Mouse (Mus musculus): ENCODE results near the gene Ugt1a8. TPM values are rescaled to one million over a fixed set of nuclear protein-coding genes. Genes with fewer than 3 reads are reported as not detected.
A peak's percentile ranks its signal among the peaks of the same experiment; 100 is the strongest.
"Not testable (repeated sequence)": the region's sequence is repeated elsewhere in the genome, so short reads cannot be mapped to it uniquely, and the experiment has no call there.

Ugt1a8 gene
- total and polyA plus RNA-seq, 3 experiments, result not detected

DNA sequence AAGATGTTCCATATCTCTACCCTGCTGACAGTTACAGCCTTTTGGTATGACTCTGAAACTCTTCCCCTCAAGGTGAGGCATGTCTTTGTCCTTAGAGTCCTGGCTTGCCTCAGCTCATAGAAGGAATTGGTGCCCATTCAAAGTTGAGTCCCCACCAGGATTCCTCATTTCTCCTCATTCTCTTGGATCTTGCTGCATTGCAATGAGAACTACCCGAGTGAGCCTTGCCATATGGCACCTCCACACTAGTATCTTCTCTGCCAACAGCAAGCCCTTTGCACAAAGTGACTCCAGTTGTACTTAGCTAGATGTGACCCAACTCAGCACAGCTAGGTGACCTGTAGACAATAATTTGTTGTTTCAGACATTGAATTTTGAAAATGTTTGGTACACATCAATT is 136.0 kb downstream of the Ugt1a8 start:
- H3K9ac ChIP-seq (ENCODE audit: low read depth, low read length), result no peak overlapping the region
- no peak overlapping the region for H3K4me3 ChIP-seq
- H3K27ac ChIP-seq, result no peak overlapping the region
- no peaks in the 10 kb centered on the region for H3K4me1 ChIP-seq (ENCODE audit: control insufficient read depth, insufficient read depth, low read length)
- H3K79me2 ChIP-seq (replicated peaks; ENCODE audit: control insufficient read depth, insufficient read depth, low read length), result no peaks in the 10 kb centered on the region
- 24% methylated on average over 1 of the region's 1 CpGs for WGBS
- no peaks in the 10 kb centered on the region for H3K36me3 ChIP-seq (ENCODE audit: control insufficient read depth, insufficient read depth, low read length)
- peak; percentile 25 to 27 for DNase-seq
- TF ChIP-seq POLR2A (IDR thresholded peaks at IDR 0.05; ENCODE audit: insufficient read depth, low read depth, low read length), result no peak
- TF ChIP-seq EP300 (IDR thresholded peaks at IDR 0.05; ENCODE audit: insufficient read depth, low read depth, low read length), result no peak
- TF ChIP-seq CTCF (IDR thresholded peaks at IDR 0.05), result no peak
- intact Hi-C loops (cut with DNase I), result no loop called here
- no peaks in the 10 kb centered on the region for H3K27me3 ChIP-seq (ENCODE audit: control insufficient read depth, insufficient read depth, low read length)

DNA sequence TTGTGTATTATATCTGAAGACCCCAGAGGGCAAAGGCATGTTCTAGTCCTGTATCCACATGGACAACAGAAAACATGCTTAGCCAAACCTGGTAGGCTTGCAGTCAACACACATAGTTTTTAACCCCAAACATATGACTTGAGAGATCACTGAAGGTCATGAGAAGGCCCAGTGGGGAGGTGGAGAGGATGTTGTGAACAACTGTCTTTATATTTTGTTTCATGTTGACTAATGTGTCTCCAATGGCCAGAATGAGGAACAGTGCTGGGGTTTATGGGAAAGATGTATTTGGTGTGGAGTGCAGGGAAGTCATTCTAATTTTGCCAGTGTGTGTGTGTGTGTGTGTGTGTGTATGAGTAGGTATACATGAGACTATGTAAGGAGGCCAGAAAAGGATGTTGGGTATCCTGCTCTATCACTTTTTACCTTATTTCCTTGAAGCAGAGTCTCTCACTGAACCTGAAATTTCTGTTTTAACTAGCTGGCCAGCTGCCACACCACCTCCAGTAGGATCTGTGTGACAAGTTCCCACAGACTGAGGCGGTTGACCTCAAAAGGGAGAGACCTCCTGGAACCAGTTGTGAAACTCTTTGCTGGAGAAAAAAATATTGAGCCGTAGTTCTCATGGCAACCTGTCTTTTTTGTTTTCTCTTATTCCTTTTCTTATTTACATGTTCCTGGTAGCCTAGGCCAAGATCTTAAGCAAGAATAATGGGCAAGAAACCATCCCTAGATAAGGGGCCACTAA is 136.6 kb downstream of the Ugt1a8 start:
- 56% methylated on average over 2 of the region's 2 CpGs for WGBS
- TF ChIP-seq CTCF (IDR thresholded peaks at IDR 0.05) (no peak), EP300 (IDR thresholded peaks at IDR 0.05; ENCODE audit: insufficient read depth, low read depth, low read length) (no peak), POLR2A (IDR thresholded peaks at IDR 0.05; ENCODE audit: insufficient read depth, low read depth, low read length) (no peak)
- no peaks in the 10 kb centered on the region for H3K4me1 ChIP-seq (ENCODE audit: control insufficient read depth, insufficient read depth, low read length)
- no peaks in the 10 kb centered on the region for H3K27me3 ChIP-seq (ENCODE audit: control insufficient read depth, insufficient read depth, low read length)
- no peak overlapping the region for H3K4me3 ChIP-seq
- H3K36me3 ChIP-seq (ENCODE audit: control insufficient read depth, insufficient read depth, low read length), result no peaks in the 10 kb centered on the region
- DNase-seq, result peak; percentile 24 to 34
- H3K27ac ChIP-seq, result no peak overlapping the region
- no peak overlapping the region for H3K9ac ChIP-seq (ENCODE audit: low read depth, low read length)
- H3K79me2 ChIP-seq (replicated peaks; ENCODE audit: control insufficient read depth, insufficient read depth, low read length), result no peaks in the 10 kb centered on the region
- intact Hi-C loops (cut with DNase I), result no loop called here

DNA sequence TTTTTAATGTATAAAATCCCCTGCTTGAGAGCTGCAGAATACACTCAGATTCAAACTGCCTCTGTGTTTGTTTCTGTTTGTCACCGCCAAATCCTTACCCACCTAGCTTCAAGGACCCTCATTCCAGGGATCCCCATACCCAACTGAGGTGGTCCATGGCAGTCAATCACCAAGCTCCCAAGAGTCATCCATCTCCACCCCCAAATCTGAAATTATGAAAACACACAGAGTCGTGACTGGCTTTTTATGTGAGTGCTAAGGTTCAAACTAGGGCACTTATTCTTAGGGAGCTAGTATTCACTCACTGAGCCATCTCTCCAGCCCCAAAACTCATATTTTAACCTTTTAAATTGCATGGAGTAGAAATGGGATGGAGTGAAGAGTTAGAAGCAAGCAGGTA is 137.7 kb downstream of the Ugt1a8 start:
- intact Hi-C loops (cut with DNase I), result not testable (repeated sequence)

DNA sequence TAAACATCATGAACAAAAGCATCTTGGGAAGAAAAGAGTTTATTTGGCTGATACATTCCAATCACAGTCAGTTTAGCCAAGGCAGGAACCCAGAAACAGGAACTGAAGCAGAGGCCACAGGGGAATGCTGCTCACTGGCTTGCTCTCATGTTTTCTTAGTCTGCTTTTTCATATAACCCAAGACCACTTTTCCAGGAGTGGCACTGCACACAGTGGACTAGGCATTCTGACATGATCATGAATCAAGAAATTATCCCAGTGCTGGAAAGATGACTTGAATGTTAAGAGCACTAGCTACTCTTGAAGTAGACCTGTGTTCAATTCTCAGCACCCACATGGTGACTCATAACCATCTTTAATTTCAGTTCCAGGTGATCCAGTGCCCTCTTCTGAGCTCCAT is 138.1 kb downstream of the Ugt1a8 start:
- Histone ChIP-seq H3K4me3 (no peak overlapping the region), H3K36me3 (ENCODE audit: control insufficient read depth, insufficient read depth, low read length) (no peaks in the 10 kb centered on the region), H3K4me1 (ENCODE audit: control insufficient read depth, insufficient read depth, low read length) (no peaks in the 10 kb centered on the region), H3K79me2 (replicated peaks; ENCODE audit: control insufficient read depth, insufficient read depth, low read length) (no peaks in the 10 kb centered on the region), H3K27me3 (ENCODE audit: control insufficient read depth, insufficient read depth, low read length) (no peaks in the 10 kb centered on the region), H3K27ac (no peak overlapping the region), H3K9ac (ENCODE audit: low read depth, low read length) (no peak overlapping the region)
- intact Hi-C loops (cut with DNase I), result no loop called here
- TF ChIP-seq POLR2A (IDR thresholded peaks at IDR 0.05; ENCODE audit: insufficient read depth, low read depth, low read length), result no peak
- TF ChIP-seq EP300 (IDR thresholded peaks at IDR 0.05; ENCODE audit: insufficient read depth, low read depth, low read length), result no peak
- no peak for TF ChIP-seq CTCF (IDR thresholded peaks at IDR 0.05)
- peak in 1 of 2 experiments; percentile 3 for DNase-seq

More for the DNA sequence above, 137.7 kb downstream of the Ugt1a8 start:
- not testable (repeated sequence) for DNase-seq; H3K27me3 ChIP-seq (ENCODE audit: control insufficient read depth, insufficient read depth, low read length); H3K4me1 ChIP-seq (ENCODE audit: control insufficient read depth, insufficient read depth, low read length); H3K27ac ChIP-seq; H3K9ac ChIP-seq (ENCODE audit: low read depth, low read length); H3K79me2 ChIP-seq (replicated peaks; ENCODE audit: control insufficient read depth, insufficient read depth, low read length); H3K36me3 ChIP-seq (ENCODE audit: control insufficient read depth, insufficient read depth, low read length); H3K4me3 ChIP-seq
- 24% methylated on average over 2 of the region's 2 CpGs for WGBS

DNA sequence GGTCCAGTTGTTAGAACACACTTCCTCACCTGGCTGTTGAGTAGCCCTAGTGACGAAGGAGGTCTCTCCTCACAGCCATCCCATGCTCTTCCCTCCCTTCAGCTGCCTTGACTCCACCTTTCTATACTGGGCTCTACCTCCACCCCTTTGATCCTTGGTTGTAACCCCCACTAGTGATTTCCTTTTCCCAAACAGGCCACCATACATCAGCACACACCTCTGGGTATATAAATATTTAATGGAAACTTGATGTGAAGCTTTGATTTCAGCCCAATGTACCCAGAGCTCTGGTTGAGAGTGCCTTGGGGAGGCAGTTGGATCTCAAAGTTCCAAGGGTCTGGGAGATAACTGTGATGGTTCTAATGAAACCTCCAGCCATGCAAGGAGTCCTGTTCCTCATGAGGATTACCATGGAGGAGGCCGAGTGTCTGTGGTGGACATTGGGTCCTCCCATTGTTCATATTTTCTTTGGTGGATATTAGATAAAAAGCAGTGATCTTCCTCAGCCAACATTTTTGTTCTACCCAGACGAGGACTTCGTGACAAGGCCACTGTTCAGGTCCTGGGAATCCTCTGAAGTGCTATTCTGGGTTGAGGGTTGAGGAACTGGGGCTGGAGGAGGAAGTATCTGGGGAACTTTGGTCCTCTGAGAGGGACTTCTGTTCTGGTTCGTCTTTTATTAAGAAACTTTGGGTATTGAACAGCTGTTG is 139.2 kb downstream of the Ugt1a8 start, which contains the start of gene Mroh2a:
Gene Mroh2a, plus strand, starts transcription at position 317 of the 710 bp plus-strand sequence.
- no peak within 1 kb of the TSS for H3K9ac ChIP-seq (ENCODE audit: low read depth, low read length)
- intact Hi-C loops (cut with DNase I), result no loop called here
- H3K27ac ChIP-seq, result no peak within 1 kb of the TSS
- no peaks in the 10 kb centered on the region for H3K27me3 ChIP-seq (ENCODE audit: control insufficient read depth, insufficient read depth, low read length)
- H3K4me1 ChIP-seq (ENCODE audit: control insufficient read depth, insufficient read depth, low read length), result no peaks in the 10 kb centered on the region
- no peak within 1 kb of the TSS for H3K4me3 ChIP-seq
- no peak for TF ChIP-seq EP300 (IDR thresholded peaks at IDR 0.05; ENCODE audit: insufficient read depth, low read depth, low read length)
- no peak for TF ChIP-seq CTCF (IDR thresholded peaks at IDR 0.05)
- TF ChIP-seq POLR2A (IDR thresholded peaks at IDR 0.05; ENCODE audit: insufficient read depth, low read depth, low read length), result no peak
- no peaks in the 10 kb centered on the region for H3K36me3 ChIP-seq (ENCODE audit: control insufficient read depth, insufficient read depth, low read length)
- H3K79me2 ChIP-seq (replicated peaks; ENCODE audit: control insufficient read depth, insufficient read depth, low read length), result no peaks in the 10 kb centered on the region
- 39% methylated on average over 5 of the region's 5 CpGs for WGBS
- DNase-seq, result peak; percentile 33 to 50

DNA sequence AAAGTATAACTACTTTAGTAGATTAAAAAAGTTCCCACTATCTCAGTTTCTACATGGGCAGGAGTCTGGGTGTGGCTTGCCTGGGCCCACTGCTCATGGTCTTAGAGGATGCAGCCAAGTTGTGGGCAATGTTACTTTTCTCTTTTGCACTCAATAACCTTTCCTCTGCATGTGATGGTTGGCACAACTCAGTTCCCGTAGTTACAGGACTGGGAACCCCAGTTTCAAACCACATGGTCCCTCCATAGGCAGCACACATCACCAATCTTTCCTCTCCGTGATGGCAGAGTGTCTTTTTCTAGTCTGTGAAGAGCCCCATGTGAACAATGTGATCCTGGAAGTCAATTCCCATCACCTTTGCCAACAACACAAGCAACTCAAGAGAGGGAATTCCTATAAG is 139.9 kb downstream of the Ugt1a8 start:
- TF ChIP-seq EP300 (IDR thresholded peaks at IDR 0.05; ENCODE audit: insufficient read depth, low read depth, low read length) (no peak), CTCF (IDR thresholded peaks at IDR 0.05) (no peak), POLR2A (IDR thresholded peaks at IDR 0.05; ENCODE audit: insufficient read depth, low read depth, low read length) (no peak)
- no peak overlapping the region for H3K9ac ChIP-seq (ENCODE audit: low read depth, low read length)
- peak; percentile 20 to 28 for DNase-seq
- no peak overlapping the region for H3K4me3 ChIP-seq
- H3K36me3 ChIP-seq (ENCODE audit: control insufficient read depth, insufficient read depth, low read length), result no peaks in the 10 kb centered on the region
- H3K4me1 ChIP-seq (ENCODE audit: control insufficient read depth, insufficient read depth, low read length), result no peaks in the 10 kb centered on the region
- 48% methylated on average over 2 of the region's 2 CpGs for WGBS
- H3K27me3 ChIP-seq (ENCODE audit: control insufficient read depth, insufficient read depth, low read length), result no peaks in the 10 kb centered on the region
- no peak overlapping the region for H3K27ac ChIP-seq
- intact Hi-C loops (cut with DNase I), result no loop called here
- no peaks in the 10 kb centered on the region for H3K79me2 ChIP-seq (replicated peaks; ENCODE audit: control insufficient read depth, insufficient read depth, low read length)
